Mouse (Mus musculus) ES-E14 (cell line): Measurements from ENCODE around the gene Slc35d2. TPM values are rescaled to one million over a fixed set of nuclear protein-coding genes. Genes with fewer than 3 reads are reported as not detected.

Source experiments
- DNase-seq: peaks from one replicate; pipeline ENCODE4 v3.0.0-alpha.2; 2013; ENCODE audit warnings: low read depth, low spot score
- H3K27ac ChIP-seq: 2 replicates; pipeline ENCODE4 v1.5.1; 2012; ENCODE audit warnings: low read depth, mild to moderate bottlenecking, low read length, moderate library complexity, mixed read lengths; ENCODE audit not compliant: poor library complexity, insufficient read depth, severe bottlenecking
- H3K36me3 ChIP-seq: 2 replicates; pipeline ENCODE4 v1.6.1; 2012; ENCODE audit warnings: mild to moderate bottlenecking, low read length, moderate library complexity, mixed read lengths; ENCODE audit not compliant: control insufficient read depth, poor library complexity, insufficient read depth, severe bottlenecking
- H3K4me1 ChIP-seq, 2 experiments: fragments of 150-350 bp in 1 of 2; sonication (generic) in 1 of 2; 2 replicates each; pipeline ENCODE4 v1.6.1; 2012; ENCODE audit warnings: low read length in 2 of 2, mild to moderate bottlenecking in 1 of 2, mixed read lengths in 1 of 2; ENCODE audit not compliant: control insufficient read depth in 2 of 2, insufficient read depth in 2 of 2, poor library complexity in 1 of 2
- H3K4me3 ChIP-seq, 2 experiments: fragments of 150-350 bp in 1 of 2; sonication (generic) in 1 of 2; 2 replicates each; pipeline ENCODE4 v1.5.1; 2012; ENCODE audit warnings: low read length in 2 of 2, low read depth in 1 of 2, mild to moderate bottlenecking in 1 of 2, mixed read lengths in 1 of 2; ENCODE audit not compliant: insufficient read depth in 1 of 2, poor library complexity in 1 of 2, severe bottlenecking in 1 of 2
- H3K9ac ChIP-seq: 2 replicates; pipeline ENCODE4 v1.6.1; 2012; ENCODE audit warnings: low read depth, mild to moderate bottlenecking, low read length, mixed read lengths; ENCODE audit not compliant: poor library complexity, insufficient read depth, severe bottlenecking
- H3K9me3 ChIP-seq: fragments of 150-350 bp; sonication (generic); 2 replicates; pipeline ENCODE4 v1.6.1; 2012; ENCODE audit warnings: low read depth, mild to moderate bottlenecking, low read length; ENCODE audit not compliant: control insufficient read depth, insufficient read depth
- CHD2 ChIP-seq: IDR thresholded peaks from 2 replicates; pipeline ENCODE4 v1.6.1; 2014; ENCODE audit warnings: mild to moderate bottlenecking, low read depth, low read length, inconsistent platforms
- HCFC1 ChIP-seq: IDR thresholded peaks from 2 replicates; pipeline ENCODE4 v1.6.1; 2012; ENCODE audit warnings: low read length, inconsistent platforms, borderline replicate concordance; ENCODE audit not compliant: insufficient read depth
- MAFK ChIP-seq: IDR thresholded peaks from 2 replicates; pipeline ENCODE4 v1.6.1; 2014; ENCODE audit warnings: mild to moderate bottlenecking, low read depth, low read length, inconsistent platforms; ENCODE audit not compliant: insufficient read depth
- ZC3H11A ChIP-seq: IDR thresholded peaks from 2 replicates; pipeline ENCODE4 v1.6.1; 2012; ENCODE audit warnings: low read depth, mild to moderate bottlenecking, inconsistent platforms, low read length, borderline replicate concordance
- ZNF384 ChIP-seq: IDR thresholded peaks from 2 replicates; pipeline ENCODE4 v1.6.1; 2012; ENCODE audit warnings: low read depth, low read length, inconsistent platforms
- in situ Hi-C, 2 experiments: fragments of 600-800 bp; cut with MboI; formaldehyde crosslinking; loops; one replicate each; pipeline ENCODE4 v1.15.1; 2025; ENCODE audit warnings: low sequenced_read_pairs in 2 of 2, inconsistent platforms in 1 of 2; ENCODE audit not compliant: unreplicated experiment in 2 of 2
- total RNA-seq: library from RNA; depleted of rRNA; stranded (reverse); fragments of 300-350 nt; gene quantifications from 2 replicates; pipeline ENCODE4 v1.2.3, GENCODE M21; 2012

The Slc35d2 gene
- total RNA-seq, 1 experiment = 7.1 TPM

DNA sequence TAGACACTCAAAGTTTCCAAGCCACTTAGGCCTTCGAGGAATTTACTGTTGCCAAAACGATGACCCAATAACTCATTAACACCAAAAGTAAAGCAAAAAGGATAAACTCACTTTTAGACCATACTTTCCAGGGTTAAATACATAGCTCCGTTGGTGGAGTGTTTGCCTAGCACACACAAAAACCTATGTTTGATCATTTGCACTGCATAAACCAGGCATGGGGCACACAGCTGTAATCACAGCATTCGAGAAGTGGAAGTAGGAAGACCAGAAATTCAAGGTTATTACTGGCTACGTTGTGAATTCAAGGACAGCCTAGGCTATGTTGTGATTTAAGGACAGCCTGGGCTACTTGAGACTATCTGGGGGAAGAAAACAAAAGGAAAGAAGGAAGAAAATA lies 38.9 kb downstream of the Slc35d2 start:
- Histone ChIP-seq H3K36me3 (no peaks in the 10 kb centered on the region), H3K4me3 (no peak overlapping the region), H3K9ac (no peak overlapping the region), H3K9me3 (no peaks in the 10 kb centered on the region), H3K4me1 (no peaks in the 10 kb centered on the region), H3K27ac (no peak overlapping the region)
- TF ChIP-seq ZC3H11A (no peak), CHD2 (no peak), ZNF384 (no peak), HCFC1 (no peak)
- no peak for DNase-seq
- in situ Hi-C loops = no loop called here

DNA sequence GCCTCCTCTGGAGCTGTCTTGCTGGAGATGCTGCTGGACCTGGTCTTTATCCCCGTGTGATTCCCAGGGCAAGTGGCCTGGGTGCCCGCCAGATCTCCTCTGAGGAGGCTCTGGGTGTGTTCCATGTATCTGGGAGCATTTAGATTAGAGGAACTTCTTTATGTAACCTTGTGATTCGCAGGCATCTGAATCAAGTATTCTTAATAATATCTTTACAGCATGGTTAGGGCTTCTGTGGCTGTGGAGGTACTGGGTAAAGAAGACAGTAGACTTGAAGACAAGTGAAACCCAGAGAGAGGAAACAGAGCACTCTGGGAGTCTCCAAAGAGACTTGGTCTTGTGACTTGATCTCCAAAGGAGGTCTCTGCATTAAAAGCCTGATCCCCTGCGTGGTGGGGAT lies 40.0 kb downstream of the Slc35d2 start, which contains the start of gene Hsd17b3:
Gene Hsd17b3, minus strand, starts transcription at position 101 of the 400 bp plus-strand sequence.
- DNase-seq = no peak
- Histone ChIP-seq H3K4me1 (no peaks in the 10 kb centered on the region), H3K27ac (no peak within 1 kb of the TSS), H3K36me3 (no peaks in the 10 kb centered on the region), H3K9ac (no peak within 1 kb of the TSS), H3K4me3 (no peak within 1 kb of the TSS), H3K9me3 (no peaks in the 10 kb centered on the region)
- in situ Hi-C loops = no loop called here
- TF ChIP-seq MAFK = no peak
- no peak for TF ChIP-seq ZNF384
- TF ChIP-seq ZC3H11A = no peak
- TF ChIP-seq HCFC1 = no peak
- no peak for TF ChIP-seq CHD2

DNA sequence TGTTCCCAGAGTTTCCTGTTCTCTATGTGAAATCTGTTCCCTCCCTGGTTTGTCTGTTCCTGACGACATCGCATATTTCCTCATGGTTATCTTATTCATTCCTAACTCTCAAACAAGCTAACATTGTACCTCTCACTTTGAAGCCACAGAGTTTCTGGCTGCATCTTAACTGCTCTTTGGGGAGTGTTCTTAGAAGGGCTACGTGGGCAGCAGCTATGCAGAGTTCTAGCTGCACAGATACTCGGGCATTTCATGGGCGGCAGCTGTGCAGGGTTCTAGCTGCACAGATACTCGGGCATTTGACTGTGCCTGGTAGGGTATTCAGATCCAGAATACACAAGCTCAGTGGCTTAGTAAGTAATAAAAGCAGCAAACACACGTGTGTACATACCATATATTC lies 41.1 kb downstream of the Slc35d2 start:
- Histone ChIP-seq H3K9me3 (no peaks in the 10 kb centered on the region), H3K4me1 (no peaks in the 10 kb centered on the region), H3K36me3 (no peaks in the 10 kb centered on the region), H3K9ac (no peak overlapping the region), H3K27ac (no peak overlapping the region), H3K4me3 (no peak overlapping the region)
- DNase-seq = no peak
- in situ Hi-C loops = no loop called here
- TF ChIP-seq MAFK = no peak
- TF ChIP-seq HCFC1 = no peak

DNA sequence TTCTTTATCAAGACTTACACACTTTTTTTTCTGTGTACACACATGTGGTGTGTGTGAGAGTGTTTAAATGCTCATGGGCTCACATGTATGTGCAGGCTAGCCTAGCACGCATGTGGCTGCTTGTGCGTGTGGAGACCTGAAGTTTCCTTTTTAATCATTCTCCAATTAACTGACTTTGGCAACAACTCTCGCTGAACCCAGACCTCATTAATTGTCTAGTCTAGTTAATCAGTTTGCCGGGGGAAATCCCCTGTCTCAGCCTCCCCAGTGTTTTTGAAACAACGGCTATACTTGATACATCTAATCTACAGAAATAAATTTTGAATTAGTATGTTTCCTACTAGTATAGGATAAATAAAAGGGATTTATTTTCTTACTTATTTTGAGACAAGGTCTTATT lies 43.1 kb downstream of the Slc35d2 start:
- in situ Hi-C loops = no loop called here
- H3K9me3 ChIP-seq = no peaks in the 10 kb centered on the region
- H3K9ac ChIP-seq = no peak overlapping the region
- H3K36me3 ChIP-seq = no peaks in the 10 kb centered on the region
- no peak overlapping the region for H3K4me3 ChIP-seq
- no peak overlapping the region for H3K27ac ChIP-seq
- H3K4me1 ChIP-seq = peaks cover 3 to 6% of the 10 kb centered on the region in 2 experiments; a peak in 3 of 4 replicates
- TF ChIP-seq MAFK = no peak
- TF ChIP-seq HCFC1 = no peak
- no peak for TF ChIP-seq ZC3H11A
- no peak for TF ChIP-seq CHD2
- no peak for TF ChIP-seq ZNF384
- no peak for DNase-seq

DNA sequence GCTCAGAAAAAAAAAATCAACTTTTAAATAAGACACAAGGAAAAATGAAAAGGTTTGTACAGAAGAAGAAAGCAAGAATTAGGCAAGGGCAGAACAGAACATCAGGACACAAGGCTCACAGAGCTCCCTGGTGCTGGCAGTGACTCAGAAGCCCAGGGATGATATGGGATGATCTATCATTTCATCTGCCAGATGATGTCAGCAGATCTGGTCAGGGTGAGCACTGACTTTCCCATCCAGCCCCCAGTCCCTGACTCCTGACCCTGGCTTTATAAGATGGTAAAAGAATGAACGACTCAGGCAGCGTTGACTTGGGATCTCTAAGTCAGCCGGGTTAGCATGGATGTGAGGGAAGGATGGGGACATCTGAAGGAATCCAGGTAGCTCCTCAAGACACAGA lies 45.8 kb downstream of the Slc35d2 start:
- TF ChIP-seq ZNF384 = no peak
- TF ChIP-seq MAFK = no peak
- TF ChIP-seq CHD2 = no peak
- no peak for TF ChIP-seq HCFC1
- TF ChIP-seq ZC3H11A = no peak
- Histone ChIP-seq H3K9me3 (no peaks in the 10 kb centered on the region), H3K4me1 (peaks cover 4 to 14% of the 10 kb centered on the region in 2 experiments; a peak in 3 of 4 replicates), H3K27ac (no peak overlapping the region), H3K9ac (no peak overlapping the region), H3K36me3 (no peaks in the 10 kb centered on the region), H3K4me3 (no peak overlapping the region)
- in situ Hi-C loops = no loop called here
- DNase-seq = no peak
